Comparison of ENCODE assay signal across 15 mouse cellular contexts in the genomic region with DNA sequence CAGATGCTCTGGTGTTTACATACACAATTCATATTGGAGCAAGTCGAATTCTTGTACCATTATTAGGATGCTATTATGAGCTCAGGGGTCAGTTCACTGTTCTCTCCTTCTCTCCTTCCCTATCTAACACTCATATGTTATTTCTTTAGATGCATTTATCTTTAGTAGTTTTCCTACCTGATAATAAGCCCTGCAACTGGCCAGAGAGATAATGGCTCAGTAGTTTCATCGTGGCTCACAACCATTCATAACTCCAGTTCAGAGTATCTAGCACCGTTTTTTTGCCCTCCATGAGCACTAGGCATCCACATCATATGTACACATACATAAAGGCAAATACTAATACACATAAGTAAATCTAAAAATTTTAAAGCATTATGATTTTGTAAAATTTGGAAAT.
"Had no signal": no experiment of that assay in that cellular context is flagged by ENCODE, and none has a peak within 500 bp of the region (broad histone marks: within the 10 kb centered on the region; RNA-seq: fewer than 3 reads in every experiment).

No protein-coding gene starts in this region.

- H3K4me2 ChIP-seq: intestine, embryonic 15.5 days; limb, embryonic 15.5 days; lung, embryonic 14.5 days; neural tube, embryonic 12.5 days; stomach, embryonic 15.5 days had no signal

- ATAC-seq: intestine, embryonic 15.5 days had no signal

- H3K27me3 ChIP-seq: intestine, embryonic 15.5 days; limb, embryonic 15.5 days; neural tube, embryonic 12.5 days; stomach, embryonic 15.5 days had no signal

- H3K27ac ChIP-seq: intestine, embryonic 15.5 days; layer of hippocampus, adult 2 months; limb, embryonic 15.5 days; neural tube, embryonic 12.5 days; stomach, embryonic 15.5 days had no signal

- H3K9ac ChIP-seq: intestine, embryonic 15.5 days; limb, embryonic 15.5 days; lung, embryonic 14.5 days; neural tube, embryonic 12.5 days; stomach, embryonic 15.5 days had no signal

- DNase-seq: kidney, adult 18-20 months; kidney, postnatal 10 days; kidney, postnatal 4 days; lung, embryonic 14.5 days; lung, postnatal 10 days; lung, postnatal 4 days; midbrain, embryonic 14.5 days; retina, postnatal 1 day; thymus, adult 2 months; thymus, postnatal 25 days had no signal

- H3K4me3 ChIP-seq: intestine, embryonic 15.5 days; layer of hippocampus, adult 2 months; limb, embryonic 15.5 days; neural tube, embryonic 12.5 days; stomach, embryonic 15.5 days had no signal

- H3K4me1 ChIP-seq: intestine, embryonic 15.5 days; limb, embryonic 15.5 days; neural tube, embryonic 12.5 days; stomach, embryonic 15.5 days had no signal

- H3K9me3 ChIP-seq: intestine, embryonic 15.5 days; limb, embryonic 15.5 days; neural tube, embryonic 12.5 days; stomach, embryonic 15.5 days had no signal
